Mouse (Mus musculus) cerebellum, postnatal 25 days (tissue): ENCODE results near the gene 6430628N08Rik.

Experiments used
- DNase-seq, 2 experiments: peaks; one replicate each; pipeline ENCODE4 v3.0.0; 2021; ENCODE audit warnings: mixed read lengths in 2 of 2

6430628N08Rik gene

GRCm38 (mm10) chr4:115890553-115890952, at the start of gene 6430628N08Rik:
Gene 6430628N08Rik, plus strand, starts transcription at chr4:115890665.
- DNase-seq: no peak

DNA sequence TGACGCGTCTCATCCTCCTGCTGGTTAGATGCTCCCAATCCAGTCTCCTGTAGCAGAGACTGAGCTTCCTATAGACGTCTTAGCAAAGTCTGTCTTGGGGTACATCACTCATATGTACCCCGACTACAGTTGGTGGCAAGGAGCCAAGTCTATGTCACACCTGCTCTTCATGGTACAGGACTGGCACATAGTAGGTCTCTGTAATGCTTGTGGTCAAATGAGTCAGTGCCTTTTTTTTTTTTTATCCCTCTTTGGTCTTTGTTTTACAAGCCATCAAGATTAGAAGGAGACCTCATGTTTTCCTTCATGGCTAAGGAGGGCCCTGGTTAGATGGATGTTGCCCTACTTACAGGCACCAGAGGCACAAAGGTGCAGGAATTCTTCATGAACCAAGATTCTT, 49.6 kb upstream of the 6430628N08Rik start:
- no peak for DNase-seq

GRCm38 (mm10) chr4:115846656-115847055, 43.8 kb upstream of the 6430628N08Rik start:
- DNase-seq: no peak

GRCm38 (mm10) chr4:115847377-115847776, 43.1 kb upstream of the 6430628N08Rik start:
- no peak for DNase-seq

DNA sequence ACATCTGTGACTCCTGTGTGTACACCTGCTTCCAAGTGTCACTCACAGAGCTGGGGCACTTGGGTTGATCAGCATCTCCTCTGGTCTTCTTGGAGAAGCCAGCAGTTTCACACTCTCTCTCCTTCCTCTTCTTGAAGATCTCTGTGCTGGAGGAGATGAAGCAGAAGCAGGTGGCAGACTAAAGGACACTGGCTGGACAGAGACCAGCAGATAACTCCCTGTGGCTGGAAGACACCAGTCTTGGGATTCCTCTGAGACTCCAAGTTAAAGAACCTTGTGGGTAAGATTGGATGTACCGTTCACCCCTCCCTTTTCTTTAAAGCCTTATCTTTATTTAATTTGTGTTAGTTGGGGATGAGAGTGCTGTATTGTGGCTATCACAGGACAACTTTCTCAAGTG, 42.4 kb upstream of the 6430628N08Rik start:
- DNase-seq: no peak

DNA sequence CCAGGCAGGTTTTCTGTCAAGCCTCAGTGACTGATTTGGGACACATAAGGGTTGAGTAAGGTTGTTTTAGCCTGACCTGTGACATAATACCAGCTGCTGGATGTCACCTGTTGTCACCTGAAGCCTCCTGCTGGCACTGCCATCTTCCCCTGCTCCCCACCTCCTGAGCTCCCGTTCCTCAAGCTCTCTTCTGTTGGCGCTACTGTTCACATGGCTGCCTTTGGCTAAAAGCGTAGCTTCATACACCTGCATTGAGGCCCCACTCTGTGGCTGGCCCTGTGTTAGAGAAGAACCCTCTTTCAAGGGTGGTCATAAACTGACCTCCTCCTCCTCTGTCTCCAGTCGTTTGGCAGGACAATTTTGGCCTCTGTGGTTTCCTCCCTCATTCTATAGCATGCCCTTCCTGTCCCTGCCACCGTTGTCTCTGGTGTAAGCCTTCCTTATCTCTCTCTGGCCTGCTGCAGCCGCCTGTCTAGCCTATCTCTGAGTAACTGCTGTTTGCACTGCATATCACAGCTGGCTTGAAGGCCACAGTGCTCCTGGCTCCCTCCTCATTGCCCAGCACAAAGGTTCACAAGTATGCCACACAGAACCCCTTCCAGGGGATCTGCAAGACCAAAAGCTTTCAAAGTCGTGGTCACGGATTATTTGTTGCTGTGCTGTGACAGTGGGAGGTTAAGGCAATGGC, 41.3 kb upstream of the 6430628N08Rik start:
- DNase-seq: no peak

DNA sequence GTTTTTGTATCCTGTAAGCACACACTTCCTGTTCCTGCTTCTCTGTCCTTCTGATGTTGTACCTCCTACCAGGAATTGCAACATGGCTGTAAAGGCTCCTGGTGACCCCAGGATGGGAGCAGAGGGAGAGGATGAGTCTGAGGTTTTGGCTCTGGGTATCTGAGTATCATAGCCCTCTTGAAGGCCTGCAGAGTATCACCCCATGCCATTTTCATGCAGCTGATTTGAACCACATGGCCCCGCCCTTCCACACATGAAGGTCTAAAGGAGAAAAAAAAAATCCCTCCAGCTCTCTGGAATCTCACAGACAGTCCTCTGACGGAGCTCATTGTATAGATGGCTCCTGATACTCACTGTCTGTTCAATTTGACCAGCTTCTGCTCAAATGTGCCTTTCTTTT, 40.4 kb upstream of the 6430628N08Rik start:
- no peak for DNase-seq

GRCm38 (mm10) chr4:115850631-115851030, 39.8 kb upstream of the 6430628N08Rik start:
- DNase-seq: no peak

DNA sequence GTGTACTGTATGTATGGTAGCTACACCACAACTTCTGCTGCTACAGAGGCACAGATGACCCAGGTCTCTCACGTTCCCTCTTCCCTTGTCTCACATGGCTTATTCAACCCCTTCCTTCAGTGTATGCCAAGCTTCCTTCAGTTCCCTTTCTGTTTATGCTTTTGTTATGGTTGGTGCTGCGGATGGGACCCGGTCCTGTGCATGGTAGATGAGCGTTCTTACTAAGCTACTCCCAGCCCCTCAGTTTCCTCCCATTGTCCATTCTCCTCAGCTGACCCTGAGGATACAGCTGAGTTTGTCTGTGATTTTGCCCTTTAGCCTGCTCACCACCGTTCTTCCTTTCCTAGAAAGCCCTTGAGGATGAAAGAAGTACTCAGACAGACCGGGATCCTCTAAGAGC, 38.9 kb upstream of the 6430628N08Rik start:
- no peak for DNase-seq

GRCm38 (mm10) chr4:115855100-115855499, 35.4 kb upstream of the 6430628N08Rik start:
- no peak for DNase-seq

- no peak for DNase-seq
Measured at GRCm38 (mm10) chr4:115855609-115856008, 34.9 kb upstream of the 6430628N08Rik start.

DNA sequence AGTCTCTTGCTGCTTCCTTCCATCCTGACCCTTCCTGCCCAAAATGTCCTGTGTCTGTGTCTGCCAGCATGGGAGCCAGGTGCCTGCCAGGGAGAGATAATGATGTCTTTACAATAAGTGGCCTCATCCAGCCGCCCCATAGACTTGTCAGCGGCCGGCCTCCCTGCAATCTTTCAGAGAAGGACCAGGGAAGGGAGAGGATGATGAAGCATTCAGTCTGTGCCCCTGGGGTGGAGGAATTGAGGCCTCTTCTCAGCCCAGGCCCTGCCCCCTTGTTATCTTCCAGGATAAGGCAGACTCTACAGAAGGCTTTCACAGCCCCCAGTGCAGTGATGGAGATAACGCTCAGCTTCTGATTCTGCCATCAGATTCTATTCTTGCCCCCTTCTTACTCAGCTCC, 34.2 kb upstream of the 6430628N08Rik start:
- no peak for DNase-seq

DNA sequence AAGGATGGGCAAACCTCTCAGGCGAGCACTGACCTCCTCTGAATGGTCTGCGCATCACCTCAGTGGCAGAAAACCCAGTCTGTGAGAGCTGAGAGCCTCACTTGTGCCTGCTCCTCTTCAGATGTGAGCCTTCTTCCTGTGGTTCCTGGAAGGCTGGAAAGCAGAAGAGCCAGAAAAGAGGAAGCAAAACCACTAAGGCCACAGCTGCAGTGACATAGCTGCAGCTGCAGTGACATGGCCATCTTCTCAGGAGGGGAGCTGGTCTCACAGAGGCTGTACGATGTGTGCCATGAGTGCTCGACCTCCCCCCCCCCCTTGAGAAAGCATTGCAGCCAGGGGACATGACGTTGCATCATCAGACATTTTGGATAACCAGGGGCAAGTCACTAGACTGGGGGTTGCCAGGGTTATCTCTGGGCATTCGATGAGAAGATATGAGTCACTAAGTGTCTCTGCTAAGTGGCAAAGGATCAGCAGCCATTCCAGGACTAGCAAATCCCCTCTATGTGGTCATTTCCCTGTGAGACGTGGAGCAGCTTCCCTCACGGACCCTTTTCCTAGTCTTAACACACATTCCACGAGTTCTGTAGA, 33.1 kb upstream of the 6430628N08Rik start:
- no peak for DNase-seq

DNA sequence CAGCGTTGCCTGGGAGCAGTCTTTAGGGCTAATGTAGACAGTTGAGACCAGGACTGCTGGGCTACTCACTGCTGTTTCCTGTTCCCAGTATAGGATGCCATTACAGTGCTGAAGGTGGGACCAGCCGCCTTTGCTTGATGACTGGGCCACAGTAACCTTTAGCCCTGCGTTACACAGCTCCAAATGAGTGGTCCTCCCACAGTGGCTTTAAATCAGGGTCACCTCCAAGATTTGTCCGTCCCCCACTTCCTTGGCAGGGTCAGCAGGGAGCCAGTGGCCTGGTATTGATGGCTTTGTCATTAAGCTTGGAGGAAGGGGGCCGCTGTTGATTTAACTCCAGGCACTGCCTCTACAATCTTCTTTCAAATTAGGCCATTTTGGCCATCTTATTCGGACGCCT, 27.1 kb upstream of the 6430628N08Rik start:
- DNase-seq: no peak

GRCm38 (mm10) chr4:115863880-115864279, 26.6 kb upstream of the 6430628N08Rik start:
- DNase-seq: no peak

GRCm38 (mm10) chr4:115869512-115870210, 20.8 kb upstream of the 6430628N08Rik start:
- DNase-seq: no peak

DNA sequence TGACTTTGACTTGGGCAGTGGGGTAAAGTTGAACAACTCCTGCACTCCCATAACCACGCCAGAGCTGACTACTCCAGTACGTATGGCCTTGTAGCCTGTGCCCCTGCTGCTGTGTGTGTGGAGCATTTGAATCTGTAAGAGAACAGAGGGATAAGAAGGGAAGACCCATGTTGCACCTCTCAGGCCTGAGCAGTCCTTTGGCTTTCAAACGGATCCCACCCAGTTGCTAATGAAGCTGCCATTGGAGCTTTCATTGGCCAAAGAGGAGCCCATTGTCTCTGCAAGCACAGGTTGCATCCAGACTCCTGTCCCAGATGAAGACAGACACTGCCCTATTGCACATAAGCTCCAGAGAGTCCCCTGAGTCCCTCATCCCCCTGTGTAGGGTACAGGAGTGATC, 17.2 kb upstream of the 6430628N08Rik start:
- no peak for DNase-seq

- DNase-seq: no peak
Measured at GRCm38 (mm10) chr4:115878216-115878678, 12.2 kb upstream of the 6430628N08Rik start.

DNA sequence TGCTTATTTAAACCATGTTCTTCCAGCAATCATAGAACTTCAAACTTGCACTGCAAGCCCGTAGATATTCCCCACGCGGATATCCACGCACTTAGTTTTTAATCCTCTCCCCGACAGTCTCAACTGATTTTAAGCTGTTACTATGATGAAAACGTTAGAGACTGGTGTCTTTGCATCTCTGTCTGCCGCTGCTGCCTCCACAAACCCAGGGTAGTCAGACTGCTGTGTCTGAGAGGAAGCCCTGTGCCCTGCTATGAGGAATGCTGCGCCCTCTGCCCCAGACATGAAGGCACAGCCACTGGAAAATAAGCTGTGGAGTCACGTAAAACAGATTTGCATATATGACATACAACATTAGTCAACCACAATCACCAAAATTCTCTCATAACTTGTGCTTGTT, 11.6 kb upstream of the 6430628N08Rik start:
- DNase-seq: no peak

DNA sequence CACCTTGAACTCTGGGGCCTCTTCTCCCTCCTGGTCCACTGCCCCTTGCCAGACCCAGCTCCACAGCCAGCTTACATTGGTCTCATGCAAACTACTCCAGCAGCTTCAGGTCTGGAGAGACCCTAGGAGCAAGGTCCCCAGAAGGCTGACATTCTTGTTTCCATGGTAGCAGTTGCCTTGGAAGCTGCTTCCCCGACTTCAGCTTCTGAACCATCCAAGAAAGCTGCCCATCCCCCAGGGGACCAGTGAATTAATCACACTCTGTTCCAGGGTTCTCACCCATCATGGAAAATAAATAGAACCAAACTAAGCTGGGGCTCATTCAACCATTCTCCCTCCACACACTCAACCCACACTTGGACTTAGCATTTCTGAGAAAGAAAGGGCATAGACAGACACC, 9.3 kb upstream of the 6430628N08Rik start:
- DNase-seq: no peak

DNA sequence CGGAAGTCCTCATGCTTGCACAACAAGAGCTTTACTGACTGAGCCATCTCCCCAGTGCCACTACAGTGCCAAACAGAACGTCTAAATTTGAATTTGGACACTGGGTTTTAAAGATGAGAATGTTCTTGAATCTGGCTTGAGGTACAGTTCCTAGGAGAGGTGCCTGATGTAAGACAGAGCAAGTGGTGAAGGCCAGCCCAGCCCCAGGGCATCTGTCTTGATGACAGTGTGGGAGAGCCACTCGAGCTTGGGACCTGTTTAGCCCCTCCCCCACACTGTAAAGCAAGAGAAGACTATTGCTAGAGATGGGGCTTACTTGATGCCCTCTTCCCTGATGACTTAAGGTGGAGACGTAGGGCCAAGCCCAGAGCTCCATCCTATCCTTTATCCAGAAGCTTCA, 8.3 kb upstream of the 6430628N08Rik start:
- no peak for DNase-seq

DNA sequence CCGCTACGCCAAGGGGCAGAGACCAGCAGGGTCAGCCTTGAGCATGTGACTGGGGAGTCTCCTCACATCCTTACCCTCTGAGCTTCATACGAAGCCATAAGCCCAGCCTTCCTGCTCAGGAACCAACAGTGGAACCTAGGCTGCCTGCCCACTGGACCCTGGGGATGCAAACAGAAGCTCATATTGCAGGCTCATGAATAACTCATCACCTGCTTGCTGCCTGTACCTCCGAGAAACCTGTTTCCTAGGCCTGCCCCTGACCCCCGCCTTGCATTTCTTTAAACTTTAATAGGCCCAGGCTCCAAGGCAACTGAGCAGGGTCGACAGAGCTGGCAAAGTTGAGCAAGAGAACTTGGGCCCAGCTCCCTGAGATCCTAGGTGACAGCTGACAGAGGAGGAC, 6.4 kb upstream of the 6430628N08Rik start, which contains the start of gene Kncn:
Gene Kncn (plus strand): TSS at position 379 of the 400 bp plus-strand sequence.
- no peak for DNase-seq

GRCm38 (mm10) chr4:115885846-115886245, 4.6 kb upstream of the 6430628N08Rik start:
- no peak for DNase-seq

- no peak for DNase-seq
Measured at GRCm38 (mm10) chr4:115886875-115887274, 3.6 kb upstream of the 6430628N08Rik start.
